Mouse (Mus musculus) lung, postnatal 10 days (tissue): Measurements from ENCODE around the gene Trim24.

Experiments
- DNase-seq: peaks from one replicate; pipeline ENCODE4 v3.0.0; 2021

Trim24 gene

DNA sequence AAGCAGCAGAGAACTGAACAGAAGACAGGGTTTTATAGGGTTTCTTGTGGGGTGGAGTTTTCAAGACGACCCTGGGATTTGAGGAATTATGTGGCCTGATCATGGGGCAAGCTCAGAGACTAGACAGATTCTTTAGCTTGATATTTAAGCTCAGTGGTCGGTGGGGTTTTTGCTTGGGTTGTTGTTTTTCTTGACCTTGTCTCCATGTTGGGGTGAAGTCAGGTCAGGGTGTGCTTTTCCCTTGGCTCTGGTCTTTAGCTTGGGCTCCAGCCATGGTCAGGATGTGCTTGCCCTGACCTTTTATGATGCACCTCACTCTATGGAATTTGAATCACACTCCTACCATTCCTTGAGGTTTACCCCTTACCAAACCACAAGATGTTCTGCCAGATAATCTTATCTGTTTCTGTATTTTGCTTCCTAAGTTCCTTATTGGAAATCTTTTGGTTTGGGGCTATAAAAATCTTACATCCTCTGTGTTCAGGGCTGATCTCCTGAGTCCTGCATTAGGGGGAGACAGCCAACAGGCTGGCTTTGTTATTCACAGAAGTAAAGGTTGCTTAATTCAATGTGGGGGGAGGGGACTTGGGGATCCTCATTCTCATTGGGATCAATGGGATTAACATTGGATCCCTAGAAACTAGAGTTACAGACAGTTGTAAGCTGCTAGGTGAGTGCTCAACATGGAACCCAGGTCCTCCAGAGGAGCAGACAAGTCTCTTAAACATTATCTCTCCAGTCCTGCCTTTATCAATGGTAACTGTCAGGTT, 6.5 kb upstream of the Trim24 start:
- DNase-seq, result no peak

- peak; percentile 66 for DNase-seq
Observed at GRCm38 (mm10) chr6:37871137-37871851, 683 bp downstream of the Trim24 start.

DNA sequence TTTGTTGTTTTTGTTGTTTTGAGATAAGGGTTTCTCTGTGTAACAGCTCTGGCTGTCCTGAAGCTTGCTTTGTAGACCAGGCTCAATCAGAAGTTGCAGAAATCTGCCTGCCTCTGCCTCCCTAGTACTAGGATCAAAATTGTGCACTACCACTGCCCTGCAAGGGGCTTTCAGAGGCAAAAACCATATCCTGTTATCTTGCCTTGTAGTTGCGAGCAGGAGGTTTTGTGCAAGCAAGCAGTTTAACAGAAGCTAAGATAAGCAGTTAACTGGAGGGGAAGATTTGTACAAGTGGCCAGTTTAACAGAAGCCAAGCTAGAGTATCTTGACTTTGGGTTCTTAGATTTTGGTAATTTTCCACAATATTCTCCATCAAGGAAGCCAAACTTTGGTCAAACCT, 2.2 kb downstream of the Trim24 start:
- peak; percentile 23 for DNase-seq

GRCm38 (mm10) chr6:37873731-37874130, 3.1 kb downstream of the Trim24 start:
- no peak for DNase-seq

DNA sequence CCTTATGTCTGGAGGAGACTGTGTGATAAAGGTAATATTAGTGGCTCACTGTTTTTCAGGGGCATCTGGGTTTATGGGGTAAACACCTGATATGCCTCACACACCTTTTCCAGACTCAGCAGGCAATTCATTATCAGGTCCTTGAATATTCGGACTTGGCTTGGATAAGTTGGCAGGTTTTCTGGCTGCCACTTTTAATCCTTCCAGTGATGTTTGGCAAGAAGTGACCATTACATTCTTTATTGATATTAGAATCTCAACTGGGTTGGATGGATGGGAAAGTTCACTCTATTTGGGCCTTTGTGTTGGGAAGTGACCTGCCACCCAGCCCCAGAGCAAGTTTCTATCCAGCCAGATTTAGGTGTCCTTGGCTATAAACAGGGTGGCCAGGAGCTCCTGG, 7.6 kb downstream of the Trim24 start:
- DNase-seq, result no peak

DNA sequence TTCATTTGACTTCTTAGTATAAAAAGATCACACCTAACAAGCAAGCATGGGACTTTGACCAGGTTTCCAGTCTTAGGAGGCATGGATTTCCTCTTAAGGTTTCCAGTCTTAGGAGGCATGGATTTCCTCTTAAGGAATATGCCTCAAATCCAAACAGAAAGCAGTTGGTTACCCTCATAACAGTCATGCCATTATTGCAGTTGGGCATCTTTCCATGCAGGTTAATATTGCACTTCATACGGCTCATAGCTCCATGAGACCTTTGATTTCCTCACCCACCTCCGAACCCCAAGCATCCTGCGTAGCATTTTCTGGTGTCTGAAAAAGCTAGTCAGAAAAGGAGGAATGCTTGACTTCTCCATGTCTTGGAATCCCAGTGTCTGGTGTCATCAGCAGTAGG, 10.0 kb downstream of the Trim24 start:
- DNase-seq, result no peak

GRCm38 (mm10) chr6:37893586-37893985, 23.0 kb downstream of the Trim24 start:
- DNase-seq, result no peak

GRCm38 (mm10) chr6:37895646-37896435, 25.2 kb downstream of the Trim24 start:
- DNase-seq, result peak; percentile 79

GRCm38 (mm10) chr6:37900221-37900620, 29.6 kb downstream of the Trim24 start:
- no peak for DNase-seq

DNA sequence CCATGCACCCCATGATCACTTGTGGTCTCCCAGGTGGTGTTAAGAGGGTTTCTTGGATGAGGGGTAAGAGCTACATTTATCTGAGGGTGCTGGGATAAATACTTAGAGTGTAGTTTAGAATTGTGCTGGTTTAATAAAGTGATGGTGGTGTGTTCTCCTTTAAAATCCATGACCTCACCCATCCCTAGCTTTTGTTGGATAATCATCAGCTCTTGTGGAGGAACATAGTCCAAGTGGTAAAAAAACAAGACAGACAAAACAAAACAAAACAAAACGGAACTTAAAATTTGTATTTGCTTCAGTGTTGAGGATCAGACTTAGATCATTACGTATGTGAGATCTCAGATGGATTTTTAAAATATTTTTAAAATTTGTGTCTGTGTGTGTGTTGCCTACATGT, 31.2 kb downstream of the Trim24 start:
- DNase-seq, result no peak

DNA sequence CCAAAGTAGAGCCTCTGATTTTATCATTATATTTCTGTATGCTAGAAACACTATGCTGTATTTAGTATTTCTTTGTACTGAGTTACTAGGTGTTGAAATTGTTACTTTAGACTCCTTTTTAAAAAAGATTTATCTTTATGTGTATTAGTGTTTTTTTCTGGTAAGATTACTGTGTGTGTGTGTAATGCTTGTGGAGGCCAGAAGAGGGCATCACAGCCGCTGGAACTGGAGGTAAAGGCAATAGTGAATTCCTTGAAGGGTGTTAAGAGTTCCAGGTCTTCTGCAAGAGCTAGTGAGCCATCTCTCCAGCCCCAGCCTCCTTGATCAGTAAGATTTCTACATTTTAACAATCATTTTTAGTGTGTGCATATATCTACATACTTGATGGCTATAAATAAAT, 33.2 kb downstream of the Trim24 start:
- DNase-seq, result no peak

- DNase-seq, result no peak
Observed at GRCm38 (mm10) chr6:37913525-37913924, 42.9 kb downstream of the Trim24 start.

- no peak for DNase-seq
Observed at GRCm38 (mm10) chr6:37925104-37925503, 54.5 kb downstream of the Trim24 start.

DNA sequence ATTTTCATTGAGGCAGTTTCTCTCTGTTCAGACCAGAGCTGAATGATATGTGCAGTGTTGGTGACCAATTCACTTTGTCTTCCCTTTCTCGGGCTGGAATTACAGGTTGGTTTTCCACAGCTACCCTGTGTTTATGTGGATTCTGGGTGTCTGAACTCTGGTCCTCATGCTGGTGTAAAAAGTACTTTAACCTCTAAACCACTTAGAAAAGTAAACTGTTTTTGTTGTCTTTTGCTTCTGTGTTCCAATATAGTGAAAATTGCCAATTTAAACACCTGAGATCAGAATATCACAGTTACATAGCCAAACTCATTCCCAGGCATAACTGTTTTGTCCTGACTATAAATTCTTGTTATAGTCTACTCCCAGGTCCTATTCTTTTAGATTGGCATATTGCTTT, 56.1 kb downstream of the Trim24 start:
- no peak for DNase-seq

DNA sequence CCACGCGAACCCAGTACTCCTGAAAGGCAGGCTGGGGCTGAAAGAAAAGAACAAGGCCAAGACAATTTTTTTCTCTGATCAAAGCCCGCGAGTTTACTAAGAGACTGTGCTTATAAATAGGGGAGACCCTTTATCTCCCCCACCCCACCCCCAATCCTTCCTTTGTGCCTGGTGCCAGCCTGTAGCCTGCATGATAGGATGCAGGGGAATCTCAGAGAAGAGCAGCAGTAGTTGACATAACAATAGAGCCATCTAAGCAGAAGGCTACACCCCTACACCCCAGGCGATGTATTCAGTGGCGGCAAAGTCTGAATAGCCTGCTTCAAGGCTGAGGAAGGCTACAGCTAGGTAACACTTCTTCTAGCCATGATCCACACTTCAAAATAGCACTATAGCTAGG, 65.9 kb downstream of the Trim24 start:
- DNase-seq, result no peak

GRCm38 (mm10) chr6:37951306-37951705, 80.7 kb downstream of the Trim24 start:
- no peak for DNase-seq

- DNase-seq, result no peak
Observed at GRCm38 (mm10) chr6:37967386-37967785, 96.8 kb downstream of the Trim24 start.

- DNase-seq, result peak; percentile 70
Observed at GRCm38 (mm10) chr6:38007459-38007858, 136.8 kb downstream of the Trim24 start.

- no peak for DNase-seq
Observed at GRCm38 (mm10) chr6:38012829-38013228, 142.2 kb downstream of the Trim24 start.
